Mouse (Mus musculus) regulatory T cell (primary cell): ENCODE measurements around the gene Fam243.

Experiments used
- in situ Hi-C: fragments of 300-600 bp; cut with MboI, MseI; formaldehyde crosslinking; loops from one replicate; pipeline ENCODE4 v1.15.1; 2025; ENCODE audit warnings: high pct_unique_total_duplicates

Gene Fam243

GRCm38 (mm10) chr16:92321341-92321740 is at the start of gene Fam243:
Gene Fam243, minus strand, starts transcription at chr16:92321441.
- in situ Hi-C loops: no loop called here

GRCm38 (mm10) chr16:92369260-92369659 is 48.0 kb upstream of the Fam243 start:
- in situ Hi-C loops: no loop called here

- in situ Hi-C loops: no loop called here
Observed at GRCm38 (mm10) chr16:92365477-92365876, 44.2 kb upstream of the Fam243 start.

- in situ Hi-C loops: no loop called here
Observed at GRCm38 (mm10) chr16:92360711-92361110, 39.5 kb upstream of the Fam243 start.

- in situ Hi-C loops: no loop called here
Observed at GRCm38 (mm10) chr16:92359229-92359628, 38.0 kb upstream of the Fam243 start, which contains the start of gene Kcne1. Gene Kcne1, minus strand, starts transcription at chr16:92359468.

GRCm38 (mm10) chr16:92358734-92359133 is 37.5 kb upstream of the Fam243 start:
- in situ Hi-C loops: no loop called here

GRCm38 (mm10) chr16:92357566-92357965 is 36.3 kb upstream of the Fam243 start:
- in situ Hi-C loops: no loop called here

GRCm38 (mm10) chr16:92357023-92357422 is 35.8 kb upstream of the Fam243 start:
- in situ Hi-C loops: no loop called here

- in situ Hi-C loops: no loop called here
Observed at GRCm38 (mm10) chr16:92355982-92356381, 34.7 kb upstream of the Fam243 start.

- in situ Hi-C loops: no loop called here
Observed at GRCm38 (mm10) chr16:92355366-92355765, 34.1 kb upstream of the Fam243 start.

GRCm38 (mm10) chr16:92353897-92354296 is 32.7 kb upstream of the Fam243 start:
- in situ Hi-C loops: no loop called here

GRCm38 (mm10) chr16:92353295-92353694 is 32.1 kb upstream of the Fam243 start:
- in situ Hi-C loops: no loop called here

- in situ Hi-C loops: no loop called here
Observed at GRCm38 (mm10) chr16:92348941-92349340, 27.7 kb upstream of the Fam243 start.

GRCm38 (mm10) chr16:92346297-92346916 is 25.2 kb upstream of the Fam243 start:
- in situ Hi-C loops: no loop called here

- in situ Hi-C loops: no loop called here
Observed at GRCm38 (mm10) chr16:92345177-92345576, 23.9 kb upstream of the Fam243 start.

GRCm38 (mm10) chr16:92340612-92341511 is 19.6 kb upstream of the Fam243 start:
- in situ Hi-C loops: no loop called here

- in situ Hi-C loops: loop anchor here (10.0 kb wide), 1 partner anchor 119 kb away; no protein-coding TSS in a partner anchor
Observed at GRCm38 (mm10) chr16:92336280-92336679, 15.0 kb upstream of the Fam243 start.

GRCm38 (mm10) chr16:92334600-92334999 is 13.4 kb upstream of the Fam243 start:
- in situ Hi-C loops: loop anchor here (10.0 kb wide), 1 partner anchor 120 kb away; no protein-coding TSS in a partner anchor

GRCm38 (mm10) chr16:92330966-92331365 is 9.7 kb upstream of the Fam243 start:
- in situ Hi-C loops: loop anchor here (10.0 kb wide), 1 partner anchor 124 kb away; no protein-coding TSS in a partner anchor

- in situ Hi-C loops: no loop called here
Observed at GRCm38 (mm10) chr16:92327911-92328310, 6.7 kb upstream of the Fam243 start.

- in situ Hi-C loops: no loop called here
Observed at GRCm38 (mm10) chr16:92325062-92325406, 3.8 kb upstream of the Fam243 start.

- in situ Hi-C loops: no loop called here
Observed at GRCm38 (mm10) chr16:92324309-92325061, 3.2 kb upstream of the Fam243 start.
